Mouse (Mus musculus) lung, embryonic 15.5 days (tissue): Measurements from ENCODE around the gene Pik3c2b. TPM values are rescaled to one million over a fixed set of nuclear protein-coding genes. Genes with fewer than 3 reads are reported as not detected.

Experiments
- ATAC-seq: fragments of 200-750 bp; cut with Nextera tagmentation; 2 replicates; pipeline ENCODE4 v1.8.0; 2017; ENCODE audit warnings: moderate number of reproducible peaks, borderline replicate concordance; ENCODE audit not compliant: low FRiP score, low TSS enrichment; ENCODE audit errors: extremely low read depth
- H3K27ac ChIP-seq: fragments of 300-500 bp; sonication (generic); 2 replicates; pipeline ENCODE4 v1.5.1; 2015; ENCODE audit warnings: moderate library complexity, mild to moderate bottlenecking, inconsistent platforms
- H3K27me3 ChIP-seq: fragments of 300-500 bp; sonication (generic); 2 replicates; pipeline ENCODE4 v1.6.1; 2015; ENCODE audit warnings: inconsistent platforms
- H3K36me3 ChIP-seq: fragments of 300-500 bp; sonication (generic); 2 replicates; pipeline ENCODE4 v1.6.1; 2015; ENCODE audit warnings: inconsistent platforms
- H3K4me1 ChIP-seq: fragments of 300-500 bp; sonication (generic); 2 replicates; pipeline ENCODE4 v1.6.1; 2015; ENCODE audit warnings: inconsistent platforms
- H3K4me2 ChIP-seq: fragments of 300-500 bp; sonication (generic); 2 replicates; pipeline ENCODE4 v1.6.1; 2015; ENCODE audit warnings: inconsistent platforms, mild to moderate bottlenecking, moderate library complexity
- H3K4me3 ChIP-seq: fragments of 300-500 bp; sonication (generic); 2 replicates; pipeline ENCODE4 v1.5.1; 2015; ENCODE audit warnings: mild to moderate bottlenecking, inconsistent platforms
- H3K9ac ChIP-seq: fragments of 300-500 bp; sonication (generic); 2 replicates; pipeline ENCODE4 v1.6.1; 2015; ENCODE audit warnings: inconsistent platforms
- H3K9me3 ChIP-seq: fragments of 300-500 bp; sonication (generic); 2 replicates; pipeline ENCODE4 v1.6.1; 2016; ENCODE audit warnings: inconsistent platforms
- WGBS: fragments of 180-500 bp; shearing (Covaris S2); methylation state at CpG from one replicate; pipeline ENCODE4 v1.1.7; 2015; 5-methylcytosine and 5-hydroxymethylcytosine counted together
- polyA plus RNA-seq: library from polyadenylated mRNA; unstranded; fragments of >200 nt; fragmentation: Nextera tagmentation; extraction: Ambion mirVana; gene quantifications from 2 replicates; pipeline ENCODE4 v1.2.1, GENCODE M21; 2015

Pik3c2b gene
- polyA plus RNA-seq, 1 experiment from 2014 or later = 6.0 TPM

- peak overlapping the region; percentile 54 for H3K27ac ChIP-seq
- 0 out of 2 replicates have a peak, but pooled peaks cover 3% of the 10 kb centered on the region for H3K36me3 ChIP-seq
- H3K9me3 ChIP-seq = no peaks in the 10 kb centered on the region
- WGBS = 47% methylated on average over 4 of the region's 4 CpGs
- ATAC-seq = no peak
- peaks cover 23% of the 10 kb centered on the region for H3K4me1 ChIP-seq
- H3K4me3 ChIP-seq = no peak overlapping the region
- H3K27me3 ChIP-seq = no peaks in the 10 kb centered on the region
- no peak overlapping the region for H3K9ac ChIP-seq
- H3K4me2 ChIP-seq = no peak overlapping the region
Observed at GRCm38 (mm10) chr1:133060681-133061080, 15.2 kb downstream of the Pik3c2b start.

- no peak for ATAC-seq
- Histone ChIP-seq H3K36me3 (0 out of 2 replicates have a peak, but pooled peaks cover 3% of the 10 kb centered on the region), H3K4me3 (no peak overlapping the region), H3K9me3 (no peaks in the 10 kb centered on the region), H3K27ac (no peak overlapping the region), H3K9ac (no peak overlapping the region), H3K4me2 (no peak overlapping the region), H3K4me1 (peaks cover 11% of the 10 kb centered on the region), H3K27me3 (no peaks in the 10 kb centered on the region)
- 73% methylated on average over 6 of the region's 6 CpGs for WGBS
Observed at GRCm38 (mm10) chr1:133063164-133063563, 17.7 kb downstream of the Pik3c2b start.

GRCm38 (mm10) chr1:133068268-133068667 is 22.8 kb downstream of the Pik3c2b start:
- Histone ChIP-seq H3K9ac (no peak overlapping the region), H3K9me3 (no peaks in the 10 kb centered on the region), H3K4me3 (no peak overlapping the region), H3K4me1 (peaks cover 51% of the 10 kb centered on the region), H3K36me3 (0 out of 2 replicates have a peak, but pooled peaks cover 3% of the 10 kb centered on the region), H3K4me2 (no peak overlapping the region), H3K27me3 (no peaks in the 10 kb centered on the region), H3K27ac (peak overlapping the region; percentile 71)
- ATAC-seq = peak; percentile 31; the same call in 1 of the 2 replicates
- 58% methylated on average over 5 of the region's 5 CpGs for WGBS

- no peaks in the 10 kb centered on the region for H3K9me3 ChIP-seq
- peak overlapping the region; percentile 71 for H3K27ac ChIP-seq
- 84% methylated on average over 15 of the region's 15 CpGs for WGBS
- peaks cover 56% of the 10 kb centered on the region for H3K4me1 ChIP-seq
- H3K9ac ChIP-seq = no peak overlapping the region
- peaks cover 3% of the 10 kb centered on the region; the same call in 1 of the 2 replicates for H3K27me3 ChIP-seq
- no peak overlapping the region for H3K4me3 ChIP-seq
- H3K4me2 ChIP-seq = no peak overlapping the region
- ATAC-seq = no peak
- H3K36me3 ChIP-seq = 0 out of 2 replicates have a peak, but pooled peaks cover 3% of the 10 kb centered on the region
Observed at GRCm38 (mm10) chr1:133068669-133069274, 23.3 kb downstream of the Pik3c2b start.

GRCm38 (mm10) chr1:133069275-133070120 is 24.0 kb downstream of the Pik3c2b start:
- Histone ChIP-seq H3K36me3 (no peaks in the 10 kb centered on the region), H3K27ac (peak overlapping the region; percentile 71), H3K9me3 (no peaks in the 10 kb centered on the region), H3K4me3 (no peak overlapping the region), H3K27me3 (peaks cover 3% of the 10 kb centered on the region; the same call in 1 of the 2 replicates), H3K9ac (no peak overlapping the region), H3K4me1 (peaks cover 60% of the 10 kb centered on the region), H3K4me2 (no peak overlapping the region)
- no peak for ATAC-seq
- WGBS = 55% methylated on average over 12 of the region's 12 CpGs

GRCm38 (mm10) chr1:133070157-133070556 is 24.7 kb downstream of the Pik3c2b start:
- Histone ChIP-seq H3K4me2 (no peak overlapping the region), H3K9me3 (no peaks in the 10 kb centered on the region), H3K36me3 (no peaks in the 10 kb centered on the region), H3K9ac (no peak overlapping the region), H3K27ac (peak overlapping the region; percentile 71), H3K27me3 (peaks cover 3% of the 10 kb centered on the region; the same call in 1 of the 2 replicates), H3K4me3 (no peak overlapping the region), H3K4me1 (peaks cover 60% of the 10 kb centered on the region)
- WGBS = 27% methylated on average over 5 of the region's 5 CpGs
- no peak for ATAC-seq

- Histone ChIP-seq H3K27me3 (peaks cover 3% of the 10 kb centered on the region; the same call in 1 of the 2 replicates), H3K4me3 (no peak overlapping the region), H3K4me2 (no peak overlapping the region), H3K9me3 (no peaks in the 10 kb centered on the region), H3K36me3 (no peaks in the 10 kb centered on the region), H3K27ac (peak overlapping the region; percentile 87), H3K9ac (no peak overlapping the region), H3K4me1 (peaks cover 71% of the 10 kb centered on the region)
- no peak for ATAC-seq
- WGBS = 47% methylated on average over 16 of the region's 16 CpGs
Observed at GRCm38 (mm10) chr1:133071666-133072381, 26.4 kb downstream of the Pik3c2b start.

GRCm38 (mm10) chr1:133073327-133073856 is 27.9 kb downstream of the Pik3c2b start:
- WGBS = 40% methylated on average over 9 of the region's 9 CpGs
- Histone ChIP-seq H3K9ac (no peak overlapping the region), H3K27me3 (peaks cover 3% of the 10 kb centered on the region; the same call in 1 of the 2 replicates), H3K4me3 (no peak overlapping the region), H3K4me1 (peaks cover 84% of the 10 kb centered on the region), H3K4me2 (peak overlapping the region; percentile 12), H3K9me3 (no peaks in the 10 kb centered on the region), H3K27ac (peak overlapping the region; percentile 87), H3K36me3 (no peaks in the 10 kb centered on the region)
- ATAC-seq = no peak

GRCm38 (mm10) chr1:133074541-133074940 is 29.1 kb downstream of the Pik3c2b start:
- H3K4me1 ChIP-seq = peaks cover 76% of the 10 kb centered on the region
- no peak for ATAC-seq
- no peak overlapping the region for H3K4me3 ChIP-seq
- 0 out of 2 replicates have a peak overlapping the region, but pooled peaks have one; percentile 87 for H3K27ac ChIP-seq
- no peak overlapping the region for H3K4me2 ChIP-seq
- WGBS = 92% methylated on average over 13 of the region's 13 CpGs
- peaks cover 3% of the 10 kb centered on the region; the same call in 1 of the 2 replicates for H3K27me3 ChIP-seq
- no peaks in the 10 kb centered on the region for H3K36me3 ChIP-seq
- H3K9me3 ChIP-seq = no peaks in the 10 kb centered on the region
- H3K9ac ChIP-seq = no peak overlapping the region

GRCm38 (mm10) chr1:133075651-133076400 is 30.4 kb downstream of the Pik3c2b start:
- peaks cover 3% of the 10 kb centered on the region; the same call in 1 of the 2 replicates for H3K27me3 ChIP-seq
- 0 out of 2 replicates have a peak overlapping the region, but pooled peaks have one; percentile 33 for H3K27ac ChIP-seq
- H3K4me2 ChIP-seq = no peak overlapping the region
- ATAC-seq = no peak
- H3K9ac ChIP-seq = no peak overlapping the region
- WGBS = 71% methylated on average over 6 of the region's 6 CpGs
- peaks cover 65% of the 10 kb centered on the region for H3K4me1 ChIP-seq
- H3K36me3 ChIP-seq = no peaks in the 10 kb centered on the region
- no peak overlapping the region for H3K4me3 ChIP-seq
- H3K9me3 ChIP-seq = no peaks in the 10 kb centered on the region
